Mouse (Mus musculus): ENCODE measurements around the gene Macrod2.

Gene Macrod2

DNA sequence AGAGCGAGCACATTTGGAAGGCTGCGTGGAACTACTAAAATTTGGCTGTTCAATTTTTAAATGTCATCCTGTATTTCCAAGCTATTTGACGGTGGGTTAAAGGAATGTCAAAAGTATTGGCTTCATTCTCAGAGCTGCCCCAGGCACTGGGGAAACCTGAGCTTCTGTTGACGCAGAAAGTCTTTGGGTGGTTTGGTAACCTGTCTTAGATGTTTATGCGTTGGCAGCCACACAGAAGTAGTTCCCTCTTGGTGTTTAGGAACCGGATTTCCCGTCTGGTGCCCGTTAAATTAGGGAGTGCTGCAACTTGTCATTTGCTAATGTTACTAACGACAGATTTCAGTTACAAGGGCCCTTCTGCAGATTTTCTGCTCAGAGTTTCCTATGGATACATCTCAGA lies 1837.7 kb downstream of the Macrod2 start:
- DNase-seq (ENCODE audit: low spot score): no peak

DNA sequence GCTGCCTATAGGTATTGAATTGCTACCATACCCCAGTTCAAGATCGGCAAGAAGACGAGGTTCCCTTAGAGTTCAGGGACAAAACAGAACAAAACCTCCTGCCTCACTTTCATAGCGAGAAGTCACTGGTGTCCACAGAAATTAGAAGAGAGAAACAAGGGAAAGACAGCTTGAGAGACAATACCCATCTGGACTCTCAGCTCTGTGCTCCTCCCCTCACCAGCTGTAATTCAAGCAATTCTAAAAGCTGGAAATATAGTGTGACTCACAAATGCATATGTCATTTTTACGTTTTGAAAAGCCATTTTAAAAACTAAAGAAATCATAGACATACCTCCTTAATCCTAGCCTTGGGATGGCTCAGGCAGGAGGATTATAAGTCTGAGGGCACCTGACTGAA lies 1848.4 kb downstream of the Macrod2 start:
- DNase-seq (ENCODE audit: low spot score): no peak

- no peak for DNase-seq (ENCODE audit: low spot score)
Observed at GRCm38 (mm10) chr2:142250383-142250782, 1855.3 kb downstream of the Macrod2 start.

DNA sequence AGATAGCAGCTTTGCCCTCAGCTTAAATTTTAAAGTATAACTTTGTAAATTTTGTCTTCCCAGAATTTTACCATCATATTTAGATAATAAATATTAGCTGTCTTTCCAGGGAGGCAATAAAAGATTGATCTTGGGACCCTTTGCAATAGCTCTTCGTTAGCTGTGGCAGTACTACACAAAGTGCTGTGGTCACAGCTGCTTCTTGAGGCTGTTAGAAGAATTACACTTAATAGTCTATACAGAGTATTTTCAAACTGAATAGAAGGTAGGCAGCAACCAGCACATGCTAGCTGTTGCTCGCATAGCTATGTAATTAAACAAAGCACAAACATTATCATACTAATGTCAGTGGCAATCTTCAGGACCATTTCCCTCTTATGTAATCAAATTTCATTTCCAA lies 1856.4 kb downstream of the Macrod2 start:
- no peak for DNase-seq (ENCODE audit: low spot score)

DNA sequence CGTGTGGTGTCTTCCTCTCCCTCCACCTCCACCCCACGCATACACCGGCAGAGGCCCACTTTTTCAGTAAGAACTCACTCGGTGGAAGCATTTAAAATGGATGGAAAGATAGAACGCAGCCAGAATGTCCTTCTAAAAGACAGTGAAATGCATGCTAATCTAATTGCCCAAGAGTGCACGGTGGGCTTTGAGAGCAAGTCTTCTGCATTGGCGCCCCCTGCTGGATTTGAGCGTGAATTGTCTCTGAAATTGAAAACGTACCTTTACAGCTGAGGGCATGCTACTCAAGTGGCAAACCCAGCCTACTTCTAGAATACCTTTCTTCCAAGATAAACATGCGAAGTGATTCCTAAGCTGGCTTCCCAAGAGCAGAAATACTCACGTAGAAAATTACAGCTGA lies 1858.8 kb downstream of the Macrod2 start:
- peak; percentile 24 for DNase-seq (ENCODE audit: low spot score)

- DNase-seq (ENCODE audit: low spot score): no peak
Observed at GRCm38 (mm10) chr2:142254566-142254965, 1859.5 kb downstream of the Macrod2 start.

DNA sequence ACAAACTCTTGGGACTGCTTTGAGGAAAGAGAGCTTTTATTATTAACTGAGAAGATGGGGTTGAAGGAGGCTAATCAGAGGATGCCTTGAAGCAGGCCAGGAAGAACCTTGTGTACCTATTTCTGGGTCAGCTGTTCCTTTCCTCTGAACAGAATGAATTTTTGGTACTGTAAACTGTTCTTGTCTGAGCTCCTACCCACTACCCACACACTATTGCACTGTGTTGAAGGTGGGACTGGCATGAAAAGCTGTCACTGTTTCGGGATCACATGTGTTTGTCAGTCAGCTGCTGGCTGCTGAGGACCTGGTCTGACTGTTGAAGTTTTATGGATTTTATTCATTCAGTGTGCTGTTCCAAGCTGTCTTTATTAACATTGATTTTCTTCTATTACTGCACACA lies 1862.4 kb downstream of the Macrod2 start:
- no peak for DNase-seq (ENCODE audit: low spot score)

GRCm38 (mm10) chr2:142261046-142261445 lies 1865.9 kb downstream of the Macrod2 start:
- no peak for DNase-seq (ENCODE audit: low spot score)

DNA sequence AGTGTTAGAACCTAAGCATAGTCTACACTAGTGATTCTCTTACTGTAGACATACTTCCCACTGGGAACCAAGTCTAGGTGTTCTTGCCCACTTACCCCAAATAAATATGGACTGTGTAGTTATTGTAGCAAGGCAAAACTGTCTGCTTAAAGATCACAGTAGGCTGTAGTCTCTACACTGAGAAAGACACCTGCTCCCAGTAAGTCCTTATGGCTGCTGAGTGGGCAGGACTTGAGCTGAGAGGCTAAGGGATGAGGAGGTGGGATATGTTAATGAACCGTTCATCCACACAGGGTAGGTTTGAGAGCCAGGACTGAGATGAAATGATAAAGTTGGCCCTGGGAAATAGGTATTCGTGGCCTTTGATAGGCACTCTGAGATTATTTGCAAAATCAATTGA lies 1869.6 kb downstream of the Macrod2 start:
- no peak for DNase-seq (ENCODE audit: low spot score)

- no peak for DNase-seq (ENCODE audit: low spot score)
Observed at GRCm38 (mm10) chr2:142267836-142268235, 1872.7 kb downstream of the Macrod2 start.

- DNase-seq (ENCODE audit: low spot score): no peak
Observed at GRCm38 (mm10) chr2:142286761-142287160, 1891.7 kb downstream of the Macrod2 start.

DNA sequence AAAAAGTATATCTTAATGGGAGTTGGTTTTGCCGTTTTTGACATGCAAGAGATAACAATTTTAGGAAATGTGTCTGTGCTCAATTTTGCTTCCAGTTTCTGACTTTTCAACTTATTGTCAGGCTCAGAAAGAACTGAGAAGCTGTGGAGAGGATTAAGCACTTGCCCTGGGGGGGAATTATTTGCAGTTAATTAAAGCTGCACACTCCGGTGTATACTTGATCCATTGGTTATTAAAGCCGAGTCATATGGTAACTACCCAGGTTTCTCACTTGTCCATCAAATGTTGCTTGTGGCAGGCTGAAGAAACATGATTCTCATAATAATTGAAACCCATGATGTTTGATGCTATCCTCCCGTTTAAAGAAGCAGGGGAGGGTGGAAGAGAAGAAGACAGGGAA lies 1899.7 kb downstream of the Macrod2 start:
- no peak for DNase-seq (ENCODE audit: low spot score)

- DNase-seq (ENCODE audit: low spot score): no peak
Observed at GRCm38 (mm10) chr2:142303098-142303911, 1908.2 kb downstream of the Macrod2 start.

GRCm38 (mm10) chr2:142303912-142304182 lies 1908.7 kb downstream of the Macrod2 start:
- DNase-seq (ENCODE audit: low spot score): no peak

DNA sequence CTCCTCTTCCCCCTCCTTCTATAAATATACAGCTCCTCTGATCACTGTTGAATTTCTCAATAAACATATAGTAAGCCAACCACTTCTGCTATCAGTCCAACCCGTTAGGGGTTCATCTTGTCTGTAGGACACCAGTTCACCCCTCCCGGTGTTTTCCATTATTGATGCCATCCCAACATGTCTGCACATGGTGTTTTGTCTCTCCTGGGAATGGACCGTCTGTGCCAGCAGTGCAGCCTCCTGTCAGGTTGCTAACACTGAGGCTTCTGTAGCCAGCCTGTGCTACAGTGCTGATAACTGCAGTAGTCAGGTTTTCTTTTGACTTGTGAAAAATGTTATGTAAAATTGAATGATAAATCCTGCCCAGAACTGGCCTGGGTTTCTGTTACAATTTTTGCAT lies 1928.0 kb downstream of the Macrod2 start:
- DNase-seq (ENCODE audit: low spot score): no peak

DNA sequence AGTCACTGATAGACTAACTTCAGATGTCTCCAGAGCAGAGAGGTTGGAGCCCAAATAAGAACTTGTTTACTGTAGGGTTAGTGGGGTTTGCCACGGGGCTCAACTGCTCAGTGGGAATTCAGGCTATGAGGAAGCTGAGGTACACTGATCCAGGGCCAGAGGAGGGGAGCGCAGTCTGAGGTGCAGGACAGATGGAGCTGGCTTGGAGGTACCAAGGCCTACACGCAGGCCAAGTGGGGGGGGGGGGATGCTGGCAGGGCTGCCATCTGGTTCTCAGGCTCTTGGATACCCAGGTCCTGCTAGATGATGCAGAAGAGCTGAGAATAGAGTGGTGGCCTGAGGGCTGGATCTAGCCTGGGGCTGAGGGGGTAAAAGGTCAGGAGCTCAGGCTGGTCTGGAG lies 1931.6 kb downstream of the Macrod2 start:
- DNase-seq (ENCODE audit: low spot score): no peak

DNA sequence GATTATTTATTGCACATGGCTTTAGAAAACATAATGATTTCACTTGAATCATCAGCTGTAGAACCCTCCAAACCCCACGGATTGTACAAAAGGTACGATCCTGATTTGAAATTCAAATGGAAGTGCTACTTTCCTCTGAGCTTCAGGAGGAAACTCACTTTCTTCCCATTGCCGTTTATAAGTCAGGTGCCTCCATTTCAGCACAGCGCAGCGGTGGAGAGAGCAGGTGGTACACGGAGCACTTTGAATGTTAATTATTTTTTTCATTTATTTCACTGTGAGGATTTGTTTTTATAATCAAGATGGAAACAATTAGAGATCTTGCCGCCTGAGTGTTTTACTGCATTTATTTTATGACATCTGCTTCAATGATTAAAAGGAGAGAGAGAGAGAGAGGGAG lies 1934.7 kb downstream of the Macrod2 start:
- DNase-seq (ENCODE audit: low spot score): no peak

- DNase-seq (ENCODE audit: low spot score): no peak
Observed at GRCm38 (mm10) chr2:142334441-142335102, 1939.5 kb downstream of the Macrod2 start.

- DNase-seq (ENCODE audit: low spot score): no peak
Observed at GRCm38 (mm10) chr2:142335103-142335999, 1940.2 kb downstream of the Macrod2 start.

DNA sequence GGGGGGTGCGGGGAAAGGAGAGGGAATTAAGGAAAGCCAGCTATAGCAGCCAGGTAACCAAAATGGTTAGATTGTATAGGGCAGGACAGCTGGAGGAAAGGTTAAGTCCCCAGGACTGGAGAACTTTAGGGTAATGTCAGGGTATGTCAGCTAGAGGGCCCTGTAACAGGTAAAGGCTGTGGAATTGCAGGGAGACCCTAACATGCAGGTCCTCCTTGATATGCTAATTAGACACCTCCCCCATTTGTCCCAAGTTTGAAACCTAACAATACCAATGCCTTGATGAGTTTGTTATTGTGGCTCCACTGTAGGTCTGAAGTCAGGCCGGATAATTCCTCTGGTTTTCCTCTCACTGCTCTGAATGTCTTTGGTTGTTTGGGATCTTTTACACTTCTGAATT lies 1948.9 kb downstream of the Macrod2 start:
- DNase-seq (ENCODE audit: low spot score): no peak

- no peak for DNase-seq (ENCODE audit: low spot score)
Observed at GRCm38 (mm10) chr2:142344758-142345157, 1949.6 kb downstream of the Macrod2 start.

- no peak for DNase-seq (ENCODE audit: low spot score)
Observed at GRCm38 (mm10) chr2:142349805-142350204, 1954.7 kb downstream of the Macrod2 start.

DNA sequence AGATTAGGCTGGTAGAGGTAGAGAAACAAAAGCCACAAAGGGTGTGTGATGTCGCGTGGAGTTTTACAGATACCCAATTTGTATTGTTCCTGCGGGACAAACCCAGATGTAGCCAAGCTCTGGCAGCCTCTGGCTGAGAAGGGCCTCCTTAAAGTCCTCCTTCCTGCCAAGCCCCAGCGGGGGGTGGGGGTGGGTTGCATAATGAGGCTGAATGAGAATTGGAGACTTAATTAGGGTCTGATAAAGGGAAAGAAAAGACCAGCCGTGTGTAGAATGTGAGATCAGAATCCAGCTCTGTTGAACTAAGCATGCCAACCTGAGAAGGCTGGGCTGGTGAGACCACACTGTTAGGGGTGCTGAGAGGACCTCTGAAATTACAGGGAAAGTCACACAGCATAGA lies 1967.8 kb downstream of the Macrod2 start:
- no peak for DNase-seq (ENCODE audit: low spot score)
